Mouse (Mus musculus) neural tube, embryonic 13.5 days (tissue): ENCODE measurements at regions not wholly inside any gene's neighbourhood (a gene's known extent, or its start where the extent isn't known, plus 50 kb on each side); places are given as distances from the start of the nearest gene placed in this dataset.

Experiments used
- ATAC-seq: fragments of 200-750 bp; cut with Nextera tagmentation; 2 replicates; pipeline ENCODE4 v1.8.0; 2017; ENCODE audit warnings: low read depth, mild to moderate bottlenecking, moderate TSS enrichment, moderate library complexity
- H3K27ac ChIP-seq: fragments of 300-500 bp; sonication (generic); replicated peaks from 2 replicates; pipeline ENCODE4 v1.5.1; 2015; ENCODE audit warnings: moderate library complexity, mild to moderate bottlenecking, inconsistent platforms
- H3K27me3 ChIP-seq: fragments of 300-500 bp; sonication (generic); 2 replicates; pipeline ENCODE4 v1.6.1; 2015; ENCODE audit warnings: mild to moderate bottlenecking, inconsistent platforms
- H3K36me3 ChIP-seq: fragments of 300-500 bp; sonication (generic); 2 replicates; pipeline ENCODE4 v1.6.1; 2015; ENCODE audit warnings: mild to moderate bottlenecking, inconsistent platforms
- H3K4me1 ChIP-seq: fragments of 300-500 bp; sonication (generic); replicated peaks from 2 replicates; pipeline ENCODE4 v1.6.1; 2015; ENCODE audit warnings: inconsistent platforms
- H3K4me2 ChIP-seq: fragments of 300-500 bp; sonication (generic); 2 replicates; pipeline ENCODE4 v1.6.1; 2015; ENCODE audit warnings: inconsistent platforms, mild to moderate bottlenecking, moderate library complexity
- H3K4me3 ChIP-seq: fragments of 300-500 bp; sonication (generic); 2 replicates; pipeline ENCODE4 v1.5.1; 2015; ENCODE audit warnings: mild to moderate bottlenecking, inconsistent platforms
- H3K9ac ChIP-seq: fragments of 300-500 bp; sonication (generic); 2 replicates; pipeline ENCODE4 v1.6.1; 2015; ENCODE audit warnings: moderate library complexity, mild to moderate bottlenecking, inconsistent platforms
- H3K9me3 ChIP-seq: fragments of 300-500 bp; sonication (generic); 2 replicates; pipeline ENCODE4 v1.6.1; 2016; ENCODE audit warnings: inconsistent platforms
- WGBS: fragments of 180-500 bp; shearing (Covaris S2); methylation state at CpG from one replicate; pipeline ENCODE4 v1.1.7; 2015; 5-methylcytosine and 5-hydroxymethylcytosine counted together

- H3K27ac ChIP-seq, result no peak overlapping the region
- peaks cover 23% of the 10 kb centered on the region for H3K4me1 ChIP-seq
- H3K4me2 ChIP-seq, result no peak overlapping the region
- ATAC-seq, result 0 out of 2 replicates have a peak, but pooled peaks have one; percentile 24
- H3K27me3 ChIP-seq, result no peaks in the 10 kb centered on the region
- 85% methylated on average over 1 of the region's 1 CpGs for WGBS
- no peak overlapping the region for H3K4me3 ChIP-seq
- H3K9me3 ChIP-seq, result no peaks in the 10 kb centered on the region
- no peaks in the 10 kb centered on the region for H3K36me3 ChIP-seq
- H3K9ac ChIP-seq, result no peak overlapping the region
These were observed 144.8 kb downstream of the Dad1 start for GRCm38 (mm10) chr14:54109129-54109528.

- Histone ChIP-seq H3K9ac (no peak overlapping the region), H3K27ac (no peak overlapping the region), H3K4me1 (peaks cover 23% of the 10 kb centered on the region), H3K4me3 (no peak overlapping the region), H3K4me2 (no peak overlapping the region), H3K9me3 (no peaks in the 10 kb centered on the region), H3K36me3 (no peaks in the 10 kb centered on the region), H3K27me3 (no peaks in the 10 kb centered on the region)
- ATAC-seq, result peak; percentile 87
- WGBS, result 11% methylated on average over 9 of the region's 9 CpGs
These were observed 145.4 kb downstream of the Dad1 start for GRCm38 (mm10) chr14:54108311-54109074.

- ATAC-seq, result no peak
- 89% methylated on average over 7 of the region's 7 CpGs for WGBS
- Histone ChIP-seq H3K4me2 (no peak overlapping the region), H3K4me1 (peaks cover 17% of the 10 kb centered on the region), H3K9ac (no peak overlapping the region), H3K36me3 (no peaks in the 10 kb centered on the region), H3K27ac (no peak overlapping the region), H3K9me3 (no peaks in the 10 kb centered on the region), H3K4me3 (no peak overlapping the region), H3K27me3 (no peaks in the 10 kb centered on the region)
These were observed 146.6 kb downstream of the Dad1 start for GRCm38 (mm10) chr14:54107204-54107796.

- Histone ChIP-seq H3K9ac (no peak overlapping the region), H3K27me3 (no peaks in the 10 kb centered on the region), H3K36me3 (no peaks in the 10 kb centered on the region), H3K4me3 (no peak overlapping the region), H3K4me2 (no peak overlapping the region), H3K4me1 (peaks cover 12% of the 10 kb centered on the region), H3K27ac (no peak overlapping the region), H3K9me3 (no peaks in the 10 kb centered on the region)
- ATAC-seq, result no peak
- WGBS, result 91% methylated on average over 6 of the region's 6 CpGs
These were observed 149.7 kb downstream of the Dad1 start for GRCm38 (mm10) chr14:54104243-54104642.

- H3K4me3 ChIP-seq, result no peak overlapping the region
- no peak for ATAC-seq
- 81% methylated on average over 5 of the region's 5 CpGs for WGBS
- no peaks in the 10 kb centered on the region for H3K9me3 ChIP-seq
- no peak overlapping the region for H3K9ac ChIP-seq
- H3K27me3 ChIP-seq, result no peaks in the 10 kb centered on the region
- H3K4me1 ChIP-seq, result peaks cover 5% of the 10 kb centered on the region
- H3K27ac ChIP-seq, result no peak overlapping the region
- H3K4me2 ChIP-seq, result no peak overlapping the region
- no peaks in the 10 kb centered on the region for H3K36me3 ChIP-seq
These were observed 150.4 kb downstream of the Dad1 start for GRCm38 (mm10) chr14:54103541-54103940.

- Histone ChIP-seq H3K4me2 (no peak overlapping the region), H3K4me3 (no peak overlapping the region), H3K36me3 (no peaks in the 10 kb centered on the region), H3K4me1 (peaks cover 1% of the 10 kb centered on the region), H3K9ac (no peak overlapping the region), H3K9me3 (no peaks in the 10 kb centered on the region), H3K27ac (no peak overlapping the region), H3K27me3 (no peaks in the 10 kb centered on the region)
- no peak for ATAC-seq
- WGBS, result 63% methylated on average over 3 of the region's 3 CpGs
These were observed 150.8 kb downstream of the Dad1 start for GRCm38 (mm10) chr14:54103115-54103514.

- Histone ChIP-seq H3K9me3 (no peaks in the 10 kb centered on the region), H3K36me3 (no peaks in the 10 kb centered on the region), H3K4me1 (no peaks in the 10 kb centered on the region), H3K4me2 (no peak overlapping the region), H3K27ac (no peak overlapping the region), H3K4me3 (no peak overlapping the region), H3K9ac (no peak overlapping the region), H3K27me3 (no peaks in the 10 kb centered on the region)
- 60% methylated on average over 3 of the region's 3 CpGs for WGBS
- ATAC-seq, result no peak
These were observed 152.1 kb downstream of the Dad1 start for GRCm38 (mm10) chr14:54101775-54102174.

GRCm38 (mm10) chr14:54099360-54099759 is 154.5 kb downstream of the Dad1 start:
- no peak overlapping the region for H3K4me2 ChIP-seq
- H3K9ac ChIP-seq, result no peak overlapping the region
- no peaks in the 10 kb centered on the region for H3K4me1 ChIP-seq
- no peaks in the 10 kb centered on the region for H3K36me3 ChIP-seq
- H3K27ac ChIP-seq, result no peak overlapping the region
- 90% methylated on average over 6 of the region's 6 CpGs for WGBS
- ATAC-seq, result no peak
- no peaks in the 10 kb centered on the region for H3K27me3 ChIP-seq
- H3K9me3 ChIP-seq, result no peaks in the 10 kb centered on the region
- H3K4me3 ChIP-seq, result no peak overlapping the region

- Histone ChIP-seq H3K9ac (no peak overlapping the region), H3K4me3 (no peak overlapping the region), H3K27me3 (no peaks in the 10 kb centered on the region), H3K4me2 (no peak overlapping the region), H3K27ac (no peak overlapping the region), H3K4me1 (no peaks in the 10 kb centered on the region), H3K9me3 (no peaks in the 10 kb centered on the region), H3K36me3 (no peaks in the 10 kb centered on the region)
- no peak for ATAC-seq
- whole genome bisulfite sequencing, result 75% methylated on average over 10 of the region's 10 CpGs
These were observed 155.7 kb downstream of the Dad1 start for GRCm38 (mm10) chr14:54098122-54098775.

GRCm38 (mm10) chr14:54097026-54097425 is 156.9 kb downstream of the Dad1 start:
- Histone ChIP-seq H3K4me2 (no peak overlapping the region), H3K4me1 (no peaks in the 10 kb centered on the region), H3K9ac (no peak overlapping the region), H3K4me3 (no peak overlapping the region), H3K36me3 (no peaks in the 10 kb centered on the region), H3K9me3 (no peaks in the 10 kb centered on the region), H3K27ac (no peak overlapping the region), H3K27me3 (no peaks in the 10 kb centered on the region)
- no peak for ATAC-seq
- 73% methylated on average over 2 of the region's 2 CpGs for WGBS

GRCm38 (mm10) chr14:54092444-54092843 is 161.5 kb downstream of the Dad1 start:
- 91% methylated on average over 6 of the region's 6 CpGs for WGBS
- H3K9me3 ChIP-seq, result no peaks in the 10 kb centered on the region

GRCm38 (mm10) chr14:54086660-54087059 is 167.2 kb downstream of the Dad1 start:
- no peaks in the 10 kb centered on the region for H3K4me1 ChIP-seq
- H3K4me3 ChIP-seq, result no peak overlapping the region
- no peak overlapping the region for H3K27ac ChIP-seq
- H3K36me3 ChIP-seq, result no peaks in the 10 kb centered on the region
- no peak overlapping the region for H3K4me2 ChIP-seq
- 74% methylated on average over 11 of the region's 11 CpGs for WGBS
- H3K9me3 ChIP-seq, result no peaks in the 10 kb centered on the region
- no peaks in the 10 kb centered on the region for H3K27me3 ChIP-seq
- no peak overlapping the region for H3K9ac ChIP-seq
- ATAC-seq, result no peak

More at GRCm38 (mm10) chr14:54092444-54092843, 161.5 kb downstream of the Dad1 start:
- H3K4me3 ChIP-seq, result no peak overlapping the region
- no peak overlapping the region for H3K4me2 ChIP-seq
- ATAC-seq, result no peak
- no peak overlapping the region for H3K9ac ChIP-seq
- no peaks in the 10 kb centered on the region for H3K4me1 ChIP-seq
- H3K27ac ChIP-seq, result no peak overlapping the region
- no peaks in the 10 kb centered on the region for H3K27me3 ChIP-seq
- H3K36me3 ChIP-seq, result no peaks in the 10 kb centered on the region
